Mouse (Mus musculus) hindbrain, postnatal 0 days (tissue): ENCODE data around the gene Uvrag. TPM values are rescaled to one million over a fixed set of nuclear protein-coding genes. Genes with fewer than 3 reads are reported as not detected.

Experiments
- ATAC-seq: fragments of 200-750 bp; cut with Nextera tagmentation; 2 replicates; pipeline ENCODE4 v1.8.0; 2017; ENCODE audit warnings: mild to moderate bottlenecking, moderate TSS enrichment, moderate library complexity
- DNase-seq: peaks from one replicate; pipeline ENCODE4 v3.0.0-alpha.2; 2015; ENCODE audit warnings: low spot score
- H3K27ac ChIP-seq: fragments of 300-500 bp; sonication (generic); 2 replicates; pipeline ENCODE4 v1.5.1; 2014; ENCODE audit warnings: mild to moderate bottlenecking
- H3K27me3 ChIP-seq: fragments of 300-500 bp; sonication (generic); 2 replicates; pipeline ENCODE4 v1.6.1; 2014; ENCODE audit warnings: low read length, mixed read lengths; ENCODE audit not compliant: insufficient read depth
- H3K36me3 ChIP-seq: fragments of 300-500 bp; sonication (generic); 2 replicates; pipeline ENCODE4 v1.6.1; 2014; ENCODE audit warnings: low read length, mixed read lengths; ENCODE audit not compliant: insufficient read depth
- H3K4me1 ChIP-seq: fragments of 300-500 bp; sonication (generic); 2 replicates; pipeline ENCODE4 v1.6.1; 2014; ENCODE audit warnings: antibody characterized with exemption, low read length, mixed read lengths; ENCODE audit not compliant: insufficient read depth
- H3K4me2 ChIP-seq: fragments of 300-500 bp; sonication (generic); 2 replicates; pipeline ENCODE4 v1.6.1; 2014; ENCODE audit warnings: low read depth, mild to moderate bottlenecking, low read length, moderate library complexity, mixed read lengths
- H3K4me3 ChIP-seq: fragments of 300-500 bp; sonication (generic); 2 replicates; pipeline ENCODE4 v1.5.1; 2014; ENCODE audit warnings: low read length
- H3K9ac ChIP-seq: fragments of 300-500 bp; sonication (generic); replicated peaks from 2 replicates; pipeline ENCODE4 v1.6.1; 2014; ENCODE audit warnings: mild to moderate bottlenecking, low read length, moderate library complexity, mixed read lengths
- H3K9me3 ChIP-seq: fragments of 300-500 bp; sonication (generic); 2 replicates; pipeline ENCODE4 v1.6.1; 2016; ENCODE audit warnings: low read length, mixed read lengths
- CTCF ChIP-seq: IDR thresholded peaks from 2 replicates; pipeline ENCODE4 v1.5.1; 2016; ENCODE audit warnings: antibody characterized with exemption, control low read depth, low read depth
- WGBS: fragments of 180-500 bp; shearing (Covaris S2); extraction: QIAGEN DNeasy Blood & Tissue Kit; methylation state at CpG from one replicate; pipeline ENCODE4 v1.1.7; 2014; 5-methylcytosine and 5-hydroxymethylcytosine counted together
- polyA plus RNA-seq: library from polyadenylated mRNA; unstranded; fragments of >200 nt; fragmentation: Nextera tagmentation; extraction: Ambion mirVana; gene quantifications from 2 replicates; pipeline ENCODE4 v1.2.1, GENCODE M21; 2015
- total RNA-seq: library from RNA; depleted of rRNA; stranded (reverse); fragments of >200 nt; gene quantifications from 2 replicates; pipeline ENCODE4 v1.2.3, GENCODE M21; 2014

Uvrag gene
- total and polyA plus RNA-seq, 2 experiments from 2014 or later: 16.5 to 36.7 TPM

DNA sequence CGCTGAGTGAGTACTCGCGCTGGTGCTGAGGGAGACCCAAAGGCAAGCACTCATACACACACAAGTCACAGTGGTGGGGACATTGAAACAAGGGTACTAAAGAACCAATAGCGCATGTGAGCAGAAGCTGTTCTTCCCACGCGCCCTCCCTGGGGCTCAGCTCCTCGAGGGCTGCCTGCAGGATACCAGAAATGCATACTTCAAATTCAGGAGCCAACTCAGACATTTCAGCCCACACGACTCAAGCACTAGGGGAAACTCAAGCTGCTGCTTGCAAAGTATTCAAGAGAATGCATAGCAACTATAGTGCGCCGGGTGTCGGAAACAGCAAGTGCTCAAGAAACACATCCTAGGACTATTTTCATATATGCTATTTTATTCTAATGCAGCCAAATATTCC is 3.7 kb upstream of the Uvrag start:
- WGBS: 71% methylated on average over 11 of the region's 11 CpGs
- Histone ChIP-seq H3K4me3 (no peak overlapping the region), H3K36me3 (no peaks in the 10 kb centered on the region), H3K4me2 (no peak overlapping the region), H3K9me3 (no peaks in the 10 kb centered on the region), H3K4me1 (peaks cover 8% of the 10 kb centered on the region), H3K9ac (no peak overlapping the region), H3K27ac (no peak overlapping the region), H3K27me3 (no peaks in the 10 kb centered on the region)
- ATAC-seq: no peak
- TF ChIP-seq CTCF: no peak
- DNase-seq: no peak

DNA sequence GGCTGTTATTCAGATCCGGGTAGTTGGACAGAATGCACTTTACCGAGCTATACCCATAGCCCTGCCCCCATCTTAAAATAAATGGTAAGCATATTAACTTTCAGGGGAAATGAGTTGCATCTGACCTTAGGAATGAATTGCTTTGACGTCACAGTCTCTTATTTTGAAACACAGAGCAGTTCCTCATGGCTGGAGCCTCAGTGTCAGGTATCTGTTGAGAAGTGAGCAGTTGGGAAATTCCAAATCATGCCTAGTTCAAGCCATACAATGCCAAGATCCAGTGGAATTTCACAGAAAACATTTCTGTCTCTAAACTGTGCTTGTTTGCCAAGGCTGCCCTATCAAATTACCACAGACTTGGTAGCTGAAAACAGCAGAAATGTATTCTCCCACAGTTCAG is 2.3 kb upstream of the Uvrag start:
- no peak for DNase-seq

DNA sequence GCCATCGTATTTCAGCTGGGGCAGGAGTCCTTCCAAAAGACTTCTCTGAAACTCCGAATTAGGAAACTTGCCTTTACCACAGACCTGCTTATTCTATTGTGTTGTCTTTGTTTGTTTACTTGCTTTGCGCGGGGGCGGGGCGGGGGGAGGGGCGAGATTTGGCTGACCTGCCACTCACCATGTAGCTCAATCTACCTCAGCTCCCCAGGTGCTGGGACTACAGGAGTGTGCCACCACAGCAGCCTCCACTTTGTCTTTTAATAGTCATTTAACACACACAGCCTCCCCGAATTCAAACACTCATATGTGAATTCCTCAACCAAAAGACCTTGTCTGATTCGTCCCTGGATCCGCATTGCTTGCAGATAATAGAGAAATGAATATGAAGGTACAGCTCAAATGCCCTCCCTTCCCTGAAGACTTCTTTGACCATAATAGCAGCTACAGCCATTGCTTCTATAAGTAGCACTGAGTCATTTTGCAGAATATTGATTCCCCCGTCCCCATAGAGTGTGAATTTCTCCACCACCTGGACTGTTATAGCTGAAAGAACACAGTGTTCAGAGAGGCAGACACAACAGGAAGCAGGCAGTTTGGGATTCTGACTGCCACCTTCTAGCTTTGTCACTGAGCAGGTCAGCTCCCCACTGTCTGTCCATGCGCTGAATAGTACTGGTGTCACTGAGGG is 1.1 kb upstream of the Uvrag start:
- no peaks in the 10 kb centered on the region for H3K9me3 ChIP-seq
- peaks cover 15% of the 10 kb centered on the region for H3K4me1 ChIP-seq
- TF ChIP-seq CTCF: no peak
- peak overlapping the region; percentile 76 for H3K4me2 ChIP-seq
- no peaks in the 10 kb centered on the region for H3K36me3 ChIP-seq
- 23% methylated on average over 12 of the region's 12 CpGs for WGBS
- peak overlapping the region; percentile 90 for H3K4me3 ChIP-seq
- ATAC-seq: no peak
- peak overlapping the region; percentile 52; the same call in 1 of the 2 replicates for H3K27ac ChIP-seq
- DNase-seq: no peak
- no peaks in the 10 kb centered on the region for H3K27me3 ChIP-seq
- H3K9ac ChIP-seq: peak overlapping the region; percentile 42

More for the DNA sequence above, 2.3 kb upstream of the Uvrag start:
- Histone ChIP-seq H3K36me3 (no peaks in the 10 kb centered on the region), H3K4me3 (no peak overlapping the region), H3K9me3 (no peaks in the 10 kb centered on the region), H3K27ac (no peak overlapping the region), H3K27me3 (no peaks in the 10 kb centered on the region), H3K4me1 (peaks cover 15% of the 10 kb centered on the region), H3K9ac (no peak overlapping the region), H3K4me2 (no peak overlapping the region)
- ATAC-seq: no peak
- 82% methylated on average over 3 of the region's 3 CpGs for WGBS
- TF ChIP-seq CTCF: no peak

DNA sequence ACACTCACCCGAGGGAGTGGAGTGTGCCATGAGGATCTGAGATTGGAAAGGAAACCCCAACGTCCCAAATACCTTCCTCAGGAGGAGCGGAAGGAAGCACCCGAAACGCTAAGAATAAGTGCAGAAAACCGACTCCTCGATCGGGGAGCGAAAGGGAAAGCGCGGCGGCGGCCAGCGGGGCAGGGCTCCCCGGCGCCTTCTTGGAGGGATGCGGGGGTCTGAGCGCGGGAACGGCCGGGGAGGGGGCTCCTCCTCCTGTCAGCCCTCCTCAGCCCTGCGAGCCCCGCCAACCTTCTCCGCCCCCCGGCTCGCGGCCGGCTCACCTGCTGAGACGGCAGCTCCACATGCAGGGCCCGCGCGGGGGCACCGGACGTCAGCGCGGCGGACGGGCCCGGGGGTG is 430 bp downstream of the Uvrag start:
- H3K9ac ChIP-seq: peak overlapping the region; percentile 91
- peak overlapping the region; percentile 76 for H3K4me2 ChIP-seq

DNA sequence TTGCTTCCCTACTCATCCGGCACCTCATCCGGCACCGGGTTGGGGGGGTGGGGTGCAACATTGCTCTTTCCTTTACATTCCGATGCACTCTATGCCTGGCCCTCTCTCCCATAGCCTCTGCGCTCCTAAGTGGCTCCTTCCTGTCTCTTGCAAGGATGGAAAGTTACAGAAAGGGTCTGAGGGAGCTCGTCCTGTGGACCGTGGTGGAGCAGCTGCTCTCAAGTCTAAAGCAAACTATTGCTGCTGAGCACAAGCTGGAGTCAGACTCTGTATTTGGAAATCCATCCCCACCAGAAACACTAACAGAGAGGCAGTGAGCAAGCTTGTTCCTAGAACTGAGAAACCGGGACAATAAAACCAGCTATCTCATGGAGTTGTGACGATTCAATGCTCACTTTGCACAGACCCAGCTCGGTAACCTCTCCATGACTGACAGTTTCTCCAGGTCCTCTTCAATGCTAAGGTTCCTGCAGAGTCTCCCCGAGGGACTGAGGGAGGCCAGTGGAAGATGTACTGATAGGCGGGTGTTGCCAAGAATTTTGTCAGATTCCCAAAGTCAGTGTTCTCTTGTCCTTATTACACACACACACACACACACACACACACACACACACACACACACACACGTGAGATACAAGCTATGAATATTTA is 975 bp downstream of the Uvrag start:
- H3K9ac ChIP-seq: peak overlapping the region; percentile 91
- H3K9me3 ChIP-seq: no peaks in the 10 kb centered on the region
- peaks cover 15% of the 10 kb centered on the region for H3K4me1 ChIP-seq
- ATAC-seq (no peak), DNase-seq (peak; percentile 37)
- WGBS: under 1% methylated on average over 13 of the region's 13 CpGs
- peak overlapping the region; percentile 76 for H3K4me2 ChIP-seq
- no peaks in the 10 kb centered on the region for H3K36me3 ChIP-seq
- H3K27me3 ChIP-seq: no peaks in the 10 kb centered on the region
- no peak for TF ChIP-seq CTCF
- peak overlapping the region; percentile 90 for H3K4me3 ChIP-seq
- peak overlapping the region; percentile 92 for H3K27ac ChIP-seq

More for the DNA sequence above, 430 bp downstream of the Uvrag start:
- no peaks in the 10 kb centered on the region for H3K36me3 ChIP-seq
- no peak for TF ChIP-seq CTCF
- H3K27me3 ChIP-seq: no peaks in the 10 kb centered on the region
- ATAC-seq (peak; percentile 0), DNase-seq (no peak)
- peak overlapping the region; percentile 90 for H3K4me3 ChIP-seq
- peak overlapping the region; percentile 92 for H3K27ac ChIP-seq
- peaks cover 15% of the 10 kb centered on the region for H3K4me1 ChIP-seq
- no peaks in the 10 kb centered on the region for H3K9me3 ChIP-seq
- under 1% methylated on average over 36 of the region's 39 CpGs for WGBS

DNA sequence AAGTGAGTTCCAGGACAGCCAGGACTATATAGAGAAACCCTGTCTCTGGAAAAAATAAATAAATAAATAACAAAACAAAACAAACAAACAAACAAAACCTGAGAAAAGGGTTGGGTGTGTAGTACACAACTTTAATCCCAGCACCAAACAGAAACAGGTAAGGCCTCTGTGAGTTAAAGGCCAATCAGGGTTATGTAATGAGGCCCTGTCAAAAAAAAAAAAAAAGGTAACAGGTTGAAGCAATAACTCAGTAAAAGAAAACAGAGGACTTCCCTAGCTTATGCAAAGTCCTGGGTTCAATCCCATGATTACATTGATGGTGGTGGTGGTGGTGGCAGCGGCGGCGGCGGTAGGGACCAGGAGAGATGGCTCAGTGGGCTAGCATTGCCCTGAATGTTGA is 3.4 kb downstream of the Uvrag start:
- Histone ChIP-seq H3K36me3 (no peaks in the 10 kb centered on the region), H3K4me3 (no peak overlapping the region), H3K4me2 (no peak overlapping the region), H3K27ac (no peak overlapping the region), H3K9ac (no peak overlapping the region), H3K9me3 (no peaks in the 10 kb centered on the region), H3K27me3 (no peaks in the 10 kb centered on the region), H3K4me1 (peaks cover 15% of the 10 kb centered on the region)
- DNase-seq (no peak), ATAC-seq (no peak)
- TF ChIP-seq CTCF: no peak
- whole genome bisulfite sequencing: 96% methylated on average over 4 of the region's 4 CpGs

DNA sequence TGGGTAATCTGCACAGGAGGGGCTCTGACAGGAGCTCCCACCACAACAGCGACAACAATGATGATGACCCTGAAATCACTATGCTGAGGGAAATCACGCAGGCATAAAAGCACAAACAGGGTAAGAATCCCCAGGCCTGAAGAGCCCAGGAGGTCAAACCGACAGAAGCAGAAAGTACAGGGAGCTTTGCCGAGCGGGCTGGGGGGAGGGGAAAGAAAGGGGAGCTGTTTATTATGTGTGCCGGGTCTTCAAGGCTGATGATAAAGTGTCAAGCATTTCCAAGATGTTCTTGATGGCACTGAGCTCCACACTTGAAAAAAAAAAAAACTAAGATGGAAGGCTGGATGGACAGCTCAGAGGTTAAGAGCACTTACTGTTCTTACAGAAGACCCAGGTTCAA is 4.2 kb downstream of the Uvrag start:
- no peak overlapping the region for H3K4me2 ChIP-seq
- ATAC-seq (no peak), DNase-seq (no peak)
- no peaks in the 10 kb centered on the region for H3K36me3 ChIP-seq
- 45% methylated on average over 6 of the region's 6 CpGs for WGBS
- no peak overlapping the region for H3K4me3 ChIP-seq
- H3K9ac ChIP-seq: no peak overlapping the region
- H3K27me3 ChIP-seq: no peaks in the 10 kb centered on the region
- no peaks in the 10 kb centered on the region for H3K9me3 ChIP-seq
- H3K4me1 ChIP-seq: peaks cover 12% of the 10 kb centered on the region
- no peak for TF ChIP-seq CTCF
- no peak overlapping the region for H3K27ac ChIP-seq
